Mouse (Mus musculus) MEL (cell line): ENCODE results near the gene Ctdsp1.

Experiments used
- CHD2 ChIP-seq: IDR thresholded peaks from 2 replicates; pipeline ENCODE4 v1.6.1; 2011; ENCODE audit warnings: low read length, improper control_type of control experiment
- CTCF ChIP-seq, 3 experiments: IDR thresholded peaks in 2 of 3; conservative IDR thresholded peaks in 1 of 3; 2 replicates each; pipeline ENCODE4 v1.5.1; 2011 to 2012; ENCODE audit warnings: low read length in 3 of 3, low read depth in 2 of 3, mild to moderate bottlenecking in 2 of 3, improper control_type of control experiment in 1 of 3, inconsistent platforms in 1 of 3, mixed read lengths in 1 of 3, moderate library complexity in 1 of 3; ENCODE audit not compliant: control insufficient read depth in 1 of 3, insufficient read depth in 1 of 3, poor library complexity in 1 of 3, severe bottlenecking in 1 of 3
- E2F4 ChIP-seq: IDR thresholded peaks from 2 replicates; pipeline ENCODE4 v1.6.1; 2011; ENCODE audit warnings: low read depth, low read length, improper control_type of control experiment, borderline replicate concordance
- EP300 ChIP-seq, 2 experiments: IDR thresholded peaks; 2 replicates each; pipeline ENCODE4 v1.6.1; 2011; ENCODE audit warnings: improper control_type of control experiment in 2 of 2, low read length in 2 of 2, low read depth in 1 of 2, mild to moderate bottlenecking in 1 of 2
- ETS1 ChIP-seq: IDR thresholded peaks from 2 replicates; pipeline ENCODE4 v1.6.1; 2012; ENCODE audit warnings: low read depth, mild to moderate bottlenecking, inconsistent platforms, low read length, improper control_type of control experiment, moderate library complexity
- MAFK ChIP-seq: IDR thresholded peaks from 2 replicates; pipeline ENCODE4 v1.6.1; 2011; ENCODE audit warnings: low read depth, mild to moderate bottlenecking, low read length, improper control_type of control experiment, borderline replicate concordance
- MEF2A ChIP-seq: IDR thresholded peaks from 2 replicates; pipeline ENCODE4 v1.6.1; 2014; ENCODE audit warnings: low read depth, mild to moderate bottlenecking, inconsistent platforms, low read length, improper control_type of control experiment; ENCODE audit not compliant: poor library complexity, insufficient replicate concordance, severe bottlenecking; ENCODE audit errors: extremely low read depth
- MYC ChIP-seq: IDR thresholded peaks from 2 replicates; pipeline ENCODE4 v1.6.1; 2011; ENCODE audit warnings: low read depth, mild to moderate bottlenecking, low read length, improper control_type of control experiment, moderate library complexity
- RCOR1 ChIP-seq: IDR thresholded peaks from 2 replicates; pipeline ENCODE4 v1.6.1; 2012; ENCODE audit warnings: low read depth, mild to moderate bottlenecking, inconsistent platforms, low read length, improper control_type of control experiment
- TBP ChIP-seq: IDR thresholded peaks from 2 replicates; pipeline ENCODE4 v1.8.0; 2011; ENCODE audit warnings: low read depth, low read length, improper control_type of control experiment
- TCF12 ChIP-seq: IDR thresholded peaks from 2 replicates; pipeline ENCODE4 v1.6.1; 2014; ENCODE audit warnings: low read depth, mild to moderate bottlenecking, inconsistent platforms, low read length, improper control_type of control experiment, moderate library complexity
- ZC3H11A ChIP-seq: IDR thresholded peaks from 2 replicates; pipeline ENCODE4 v1.6.1; 2012; ENCODE audit warnings: low read depth, mild to moderate bottlenecking, inconsistent platforms, low read length, improper control_type of control experiment

GRCm38 (mm10) chr1:74415143-74415542 lies 23.8 kb downstream of the Ctdsp1 start:
- TF ChIP-seq MEF2A (no peak), ZC3H11A (no peak), MYC (no peak), CTCF (IDR thresholded peaks at IDR 0.05 in 2 of 3, conservative IDR thresholded peaks at IDR 0.05 in 1 of 3; ENCODE audit: control insufficient read depth in 1 of 3, insufficient read depth in 1 of 3, low read depth in 2 of 3, low read length in 3 of 3, poor library complexity in 1 of 3, severe bottlenecking in 1 of 3) (no peak), ETS1 (no peak), EP300 (IDR thresholded peaks at IDR 0.05; ENCODE audit: low read depth in 1 of 2, low read length in 2 of 2) (no peak), E2F4 (no peak), RCOR1 (no peak), MAFK (no peak), CHD2 (no peak), TCF12 (no peak), TBP (no peak)
